Mouse (Mus musculus): ENCODE measurements around the gene Papln.

Papln gene

DNA sequence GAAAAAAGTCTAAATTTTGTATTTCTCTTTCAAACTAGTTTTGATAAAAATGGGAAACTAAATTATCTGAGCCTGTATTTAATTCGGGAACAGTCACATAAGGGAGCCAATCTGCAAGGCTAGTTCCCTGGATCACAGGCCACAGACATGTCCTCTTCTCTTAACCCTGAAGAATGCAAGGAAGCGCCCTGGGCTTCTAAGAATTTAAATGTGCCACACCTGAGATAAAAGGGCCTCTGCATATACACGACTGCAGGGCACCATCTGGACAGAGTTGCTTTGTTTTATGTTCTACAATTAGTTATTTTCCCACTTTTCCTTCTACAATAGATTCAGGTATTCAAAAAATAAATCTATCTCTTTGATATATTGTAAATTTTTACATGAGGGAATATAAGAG lies 67.0 kb downstream of the Papln start:
- DNase-seq (ENCODE audit: low spot score in 2 of 2) = no peak

DNA sequence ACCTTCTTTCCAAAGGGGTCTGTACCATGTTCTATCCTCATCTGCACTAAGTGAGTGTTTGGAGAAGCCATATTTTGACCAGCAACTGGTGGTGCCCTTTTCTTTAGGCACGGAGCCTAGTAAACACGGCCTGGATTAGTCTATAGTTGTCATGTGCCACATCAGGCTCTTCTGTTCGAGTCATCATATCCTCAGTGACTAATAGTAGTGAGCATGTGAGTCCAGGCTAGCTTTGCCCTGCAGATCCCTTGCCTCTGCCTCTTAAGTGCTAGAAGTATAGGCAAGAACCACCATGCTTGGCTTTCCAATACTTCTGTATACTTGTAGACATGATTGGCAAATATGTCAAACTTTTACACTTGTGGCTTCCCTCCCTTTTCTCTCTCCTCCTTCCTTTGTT lies 70.5 kb downstream of the Papln start:
- no peak for DNase-seq (ENCODE audit: low spot score in 2 of 2)

DNA sequence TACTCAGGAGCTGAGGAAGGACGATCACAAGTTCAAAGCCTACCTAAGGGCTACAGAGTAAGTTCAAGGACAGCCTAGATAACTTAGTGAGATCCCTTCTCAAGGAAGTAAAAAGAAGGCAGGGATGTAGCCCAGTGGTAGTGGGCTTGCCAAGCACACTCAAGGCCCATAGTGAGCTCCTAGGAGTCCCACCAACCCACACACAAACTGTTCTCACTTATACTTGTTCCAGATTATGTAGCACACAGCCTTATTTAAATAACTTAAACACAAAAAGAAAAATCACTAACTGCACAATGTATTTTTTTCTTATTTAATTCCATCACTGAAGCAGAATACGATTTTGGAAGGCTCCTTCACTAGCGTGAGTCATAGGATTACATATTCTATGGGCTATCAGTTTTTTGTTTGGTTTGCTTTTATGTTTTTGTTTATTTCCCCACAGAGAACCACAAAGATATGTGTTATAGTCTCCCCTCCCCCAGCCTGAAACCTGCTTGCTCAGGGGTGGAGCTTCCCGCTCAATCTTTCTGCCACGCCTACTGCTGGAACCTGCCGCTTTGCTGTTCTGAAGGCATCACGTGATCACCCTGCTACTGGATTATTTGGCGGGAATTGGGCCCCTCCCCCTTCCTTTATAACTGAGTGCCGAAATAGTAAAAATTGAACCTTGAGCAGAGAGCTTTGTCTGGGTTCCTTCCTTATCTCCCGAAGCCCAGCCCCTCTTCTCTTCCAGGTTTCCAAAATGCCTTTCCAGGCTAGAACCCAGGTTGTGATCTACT lies 78.2 kb downstream of the Papln start:
- no peak for DNase-seq (ENCODE audit: low spot score in 2 of 2)
